Mouse (Mus musculus) stomach, postnatal 0 days (tissue): ENCODE data around the gene Hdlbp.

Experiments used
- CTCF ChIP-seq: IDR thresholded peaks from 2 replicates; pipeline ENCODE4 v1.5.1; 2016; ENCODE audit warnings: antibody characterized with exemption, low read depth, mild to moderate bottlenecking, moderate library complexity
- EP300 ChIP-seq: optimal IDR thresholded peaks from 2 replicates; pipeline ENCODE3; 2016; ENCODE audit warnings: antibody characterized with exemption

DNA sequence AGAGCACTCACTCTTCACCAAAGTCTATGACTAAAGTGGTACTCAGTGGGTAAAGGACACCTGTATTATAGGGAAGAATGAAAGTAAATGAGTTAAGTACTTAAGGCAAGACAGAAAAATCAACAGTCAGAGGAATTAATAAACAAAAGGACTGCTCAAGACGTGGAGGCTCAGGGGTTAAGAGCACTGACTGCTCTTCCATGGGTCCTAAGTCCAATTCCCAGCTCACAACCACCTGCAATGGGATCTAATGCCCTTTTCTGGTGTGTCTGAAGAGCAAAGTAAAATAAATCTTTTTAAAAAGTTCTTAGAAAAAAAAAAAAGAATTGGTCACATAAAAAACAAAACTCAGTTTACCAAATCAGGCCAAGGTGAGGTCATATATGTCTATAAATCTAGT lies 20.3 kb downstream of the Hdlbp start:
- TF ChIP-seq CTCF: no peak
- TF ChIP-seq EP300: no peak
